14 mouse cellular contexts compared by ENCODE assay signal in genomic region chr15:85395360-85395759, GRCm38 (mm10).
"Had no signal": no experiment of that assay in that cellular context is flagged by ENCODE, and none has a peak within 500 bp of the region (broad histone marks: within the 10 kb centered on the region; RNA-seq: fewer than 3 reads in every experiment).

No protein-coding gene starts in this region.

- H3K4me1 ChIP-seq: intestine, embryonic 15.5 days; kidney, embryonic 15.5 days; liver, embryonic 13.5 days; stomach, embryonic 15.5 days had no signal

- H3K4me3 ChIP-seq: intestine, embryonic 15.5 days; kidney, embryonic 15.5 days; left cerebral cortex, adult 2 months; liver, embryonic 13.5 days; midbrain, embryonic 13.5 days; stomach, embryonic 15.5 days had no signal

- H3K9me3 ChIP-seq: intestine, embryonic 15.5 days; kidney, embryonic 15.5 days; liver, embryonic 13.5 days; midbrain, embryonic 13.5 days; stomach, embryonic 15.5 days had no signal

- H3K27me3 ChIP-seq: intestine, embryonic 15.5 days; kidney, embryonic 15.5 days; liver, embryonic 13.5 days; midbrain, embryonic 13.5 days; stomach, embryonic 15.5 days had no signal

- ATAC-seq: intestine, embryonic 15.5 days; midbrain, embryonic 13.5 days had no signal

- H3K9ac ChIP-seq: intestine, embryonic 15.5 days; kidney, embryonic 15.5 days; liver, embryonic 13.5 days; midbrain, embryonic 13.5 days; stomach, embryonic 15.5 days had no signal

- H3K36me3 ChIP-seq: intestine, embryonic 15.5 days had no signal

- H3K27ac ChIP-seq: intestine, embryonic 15.5 days; kidney, embryonic 15.5 days; left cerebral cortex, adult 2 months; liver, embryonic 13.5 days; macrophage; midbrain, embryonic 13.5 days; stomach, embryonic 15.5 days had no signal

- DNase-seq: kidney, adult 11 months; kidney, adult 8-10 months; kidney, postnatal 10 days; kidney, postnatal 36 days; layer of hippocampus, postnatal 36 days; liver, embryonic 13.5 days; right cerebral cortex, postnatal 4 days; thymus, postnatal 25 days had no signal

- H3K4me2 ChIP-seq: intestine, embryonic 15.5 days; kidney, embryonic 15.5 days; liver, embryonic 13.5 days; midbrain, embryonic 13.5 days; stomach, embryonic 15.5 days had no signal
